Mouse (Mus musculus) midbrain, embryonic 16.5 days (tissue): ENCODE data around the gene Gm21988. TPM values are rescaled to one million over a fixed set of nuclear protein-coding genes. Genes with fewer than 3 reads are reported as not detected.

Experiments
- ATAC-seq: fragments of 200-750 bp; cut with Nextera tagmentation; 2 replicates; pipeline ENCODE4 v1.8.0; 2017; ENCODE audit warnings: moderate TSS enrichment
- H3K27ac ChIP-seq: fragments of 300-500 bp; sonication (generic); 2 replicates; pipeline ENCODE4 v1.5.1; 2014; ENCODE audit warnings: mild to moderate bottlenecking, low read length, mixed read lengths
- H3K27me3 ChIP-seq: fragments of 300-500 bp; sonication (generic); 2 replicates; pipeline ENCODE4 v1.6.1; 2014; ENCODE audit warnings: low read depth, low read length, mixed read lengths; ENCODE audit not compliant: control insufficient read depth, insufficient read depth
- H3K36me3 ChIP-seq: fragments of 300-500 bp; sonication (generic); 2 replicates; pipeline ENCODE4 v1.6.1; 2014; ENCODE audit warnings: mild to moderate bottlenecking, low read length, moderate library complexity, mixed read lengths; ENCODE audit not compliant: control insufficient read depth, insufficient read depth
- H3K4me1 ChIP-seq: fragments of 300-500 bp; sonication (generic); 2 replicates; pipeline ENCODE4 v1.6.1; 2014; ENCODE audit warnings: mild to moderate bottlenecking, low read length, mixed read lengths; ENCODE audit not compliant: control insufficient read depth, insufficient read depth
- H3K4me2 ChIP-seq: fragments of 300-500 bp; sonication (generic); 2 replicates; pipeline ENCODE4 v1.6.1; 2014; ENCODE audit warnings: mild to moderate bottlenecking, low read length, mixed read lengths
- H3K4me3 ChIP-seq: fragments of 300-500 bp; sonication (generic); 2 replicates; pipeline ENCODE4 v1.5.1; 2014; ENCODE audit warnings: low read depth, mild to moderate bottlenecking, low read length, moderate library complexity, mixed read lengths
- H3K9ac ChIP-seq: fragments of 300-500 bp; sonication (generic); 2 replicates; pipeline ENCODE4 v1.6.1; 2014; ENCODE audit warnings: low read depth, low read length, mixed read lengths
- H3K9me3 ChIP-seq: fragments of 300-500 bp; sonication (generic); replicated peaks from 2 replicates; pipeline ENCODE4 v1.6.1; 2014; ENCODE audit warnings: mild to moderate bottlenecking, low read length, mixed read lengths; ENCODE audit not compliant: control insufficient read depth, poor library complexity, severe bottlenecking
- WGBS: fragments of 180-500 bp; shearing (Covaris S2); extraction: QIAGEN DNeasy Blood & Tissue Kit; methylation state at CpG from one replicate; pipeline ENCODE4 v1.1.7; 2014; 5-methylcytosine and 5-hydroxymethylcytosine counted together
- polyA plus RNA-seq: library from polyadenylated mRNA; unstranded; fragments of >200 nt; fragmentation: Nextera tagmentation; extraction: Ambion mirVana; gene quantifications from 2 replicates; pipeline ENCODE4 v1.2.1, GENCODE M21; 2015

Gm21988 gene
- polyA plus RNA-seq, 1 experiment from 2014 or later = 12.7 TPM

DNA sequence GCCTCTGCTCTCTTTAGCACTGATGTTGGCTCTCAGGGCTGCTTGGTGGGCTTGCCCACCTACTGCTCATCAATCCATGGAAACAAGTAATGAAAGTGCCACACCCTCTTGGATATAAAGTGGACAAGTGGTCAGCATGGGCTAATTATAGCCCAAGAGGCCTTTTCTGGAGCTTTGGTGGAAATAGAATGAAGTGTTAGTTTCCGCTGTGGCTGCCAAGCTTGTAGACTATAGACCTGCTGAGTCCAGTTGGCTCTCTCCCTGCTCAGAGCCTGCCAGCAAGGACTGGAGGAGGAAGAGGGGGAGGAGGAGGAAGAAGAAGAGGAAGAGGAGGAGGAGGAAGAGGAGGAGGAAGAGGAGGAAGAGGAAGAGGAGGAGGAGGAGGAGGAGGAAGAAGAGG is 26.8 kb upstream of the Gm21988 start:
- Histone ChIP-seq H3K36me3 (no peaks in the 10 kb centered on the region), H3K9me3 (no peaks in the 10 kb centered on the region), H3K9ac (no peak overlapping the region), H3K4me3 (no peak overlapping the region), H3K27ac (no peak overlapping the region), H3K27me3 (no peaks in the 10 kb centered on the region), H3K4me1 (no peaks in the 10 kb centered on the region), H3K4me2 (no peak overlapping the region)
- ATAC-seq = no peak
- 86% methylated on average over 1 of the region's 1 CpGs for WGBS

DNA sequence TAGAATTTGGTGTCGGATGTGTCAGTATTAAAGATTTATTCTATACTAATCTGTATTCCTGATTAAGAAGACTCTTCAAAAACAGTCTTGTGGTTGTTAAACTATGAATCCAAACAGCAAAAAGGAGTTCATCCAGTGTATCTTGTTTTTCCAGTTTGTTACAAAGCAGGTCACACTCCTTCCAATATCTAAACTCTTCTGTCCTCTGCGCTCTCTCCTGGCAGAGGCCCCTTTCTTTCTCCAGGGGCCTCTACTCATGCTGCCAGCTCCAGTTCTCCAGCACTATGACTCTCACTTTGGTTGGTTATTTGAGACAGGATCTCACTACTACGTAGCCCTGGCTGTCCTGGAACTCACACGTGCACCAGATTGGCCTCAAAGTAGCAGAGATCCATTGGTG is 26.2 kb upstream of the Gm21988 start:
- Histone ChIP-seq H3K9ac (no peak overlapping the region), H3K27ac (no peak overlapping the region), H3K27me3 (no peaks in the 10 kb centered on the region), H3K4me2 (no peak overlapping the region), H3K4me3 (no peak overlapping the region), H3K36me3 (no peaks in the 10 kb centered on the region), H3K4me1 (no peaks in the 10 kb centered on the region), H3K9me3 (no peaks in the 10 kb centered on the region)
- no peak for ATAC-seq
- WGBS = 83% methylated on average over 4 of the region's 4 CpGs

DNA sequence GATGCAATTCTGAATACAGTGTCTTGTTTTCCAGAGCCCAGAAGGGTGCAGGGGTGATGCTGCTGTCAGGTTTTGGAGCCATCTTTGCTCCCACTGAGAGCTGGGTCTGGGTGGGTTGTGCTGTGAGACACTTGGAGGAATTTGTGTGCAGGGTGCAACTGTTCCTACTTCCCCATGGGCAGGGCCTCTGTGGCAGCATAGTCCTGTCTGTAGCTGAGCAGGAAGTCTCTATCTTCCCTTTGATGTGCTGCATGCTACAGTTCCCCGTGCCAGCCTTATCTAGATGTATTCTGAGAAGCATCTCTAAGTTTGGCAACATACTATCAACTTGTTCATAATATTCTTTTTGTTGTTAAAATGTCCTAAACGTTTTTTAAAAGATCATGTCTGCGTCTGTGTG is 25.6 kb upstream of the Gm21988 start:
- WGBS = 61% methylated on average over 3 of the region's 3 CpGs
- Histone ChIP-seq H3K4me2 (no peak overlapping the region), H3K36me3 (no peaks in the 10 kb centered on the region), H3K27ac (no peak overlapping the region), H3K27me3 (no peaks in the 10 kb centered on the region), H3K9me3 (no peaks in the 10 kb centered on the region), H3K4me3 (no peak overlapping the region), H3K9ac (no peak overlapping the region), H3K4me1 (no peaks in the 10 kb centered on the region)
- ATAC-seq = no peak

DNA sequence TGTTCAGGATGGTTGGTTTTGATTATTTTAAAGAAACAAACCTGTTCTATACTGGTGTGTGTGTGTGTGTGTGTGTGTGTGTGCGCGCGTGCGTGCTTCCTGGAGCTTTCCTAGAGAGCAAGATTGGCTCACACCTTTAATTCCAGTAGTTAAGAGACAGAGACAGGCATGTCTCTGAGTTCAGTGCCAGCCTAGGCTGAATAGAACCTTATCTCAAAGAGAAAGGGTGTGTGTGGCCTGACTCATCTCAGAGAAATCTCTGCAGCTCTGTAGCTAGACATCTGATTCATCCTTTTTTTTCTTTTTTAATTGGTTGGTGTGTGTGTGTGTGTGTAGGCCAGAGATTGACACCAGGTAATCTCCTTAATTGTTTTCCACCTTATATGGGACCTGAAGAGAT is 19.4 kb upstream of the Gm21988 start:
- H3K4me1 ChIP-seq = no peaks in the 10 kb centered on the region
- H3K9ac ChIP-seq = no peak overlapping the region
- no peaks in the 10 kb centered on the region for H3K36me3 ChIP-seq
- H3K27me3 ChIP-seq = peaks cover 14% of the 10 kb centered on the region
- 100% methylated on average over 4 of the region's 4 CpGs for WGBS
- H3K9me3 ChIP-seq = no peaks in the 10 kb centered on the region
- H3K27ac ChIP-seq = no peak overlapping the region
- no peak for ATAC-seq
- no peak overlapping the region for H3K4me3 ChIP-seq
- no peak overlapping the region for H3K4me2 ChIP-seq

- Histone ChIP-seq H3K9ac (no peak within 1 kb of the TSS), H3K4me1 (no peaks in the 10 kb centered on the region), H3K4me3 (no peak within 1 kb of the TSS), H3K36me3 (no peaks in the 10 kb centered on the region), H3K27ac (no peak within 1 kb of the TSS), H3K4me2 (peak within 1 kb of the TSS; percentile 33), H3K27me3 (peaks cover 40% of the 10 kb centered on the region), H3K9me3 (no peaks in the 10 kb centered on the region)
- no peak for ATAC-seq
- WGBS = 1% methylated on average over 25 of the region's 25 CpGs
Measured at GRCm38 (mm10) chr11:70254931-70255531, 15.4 kb upstream of the Gm21988 start, which contains the start of gene Alox12. TSS of gene Alox12 (minus strand) at chr11:70255353.

DNA sequence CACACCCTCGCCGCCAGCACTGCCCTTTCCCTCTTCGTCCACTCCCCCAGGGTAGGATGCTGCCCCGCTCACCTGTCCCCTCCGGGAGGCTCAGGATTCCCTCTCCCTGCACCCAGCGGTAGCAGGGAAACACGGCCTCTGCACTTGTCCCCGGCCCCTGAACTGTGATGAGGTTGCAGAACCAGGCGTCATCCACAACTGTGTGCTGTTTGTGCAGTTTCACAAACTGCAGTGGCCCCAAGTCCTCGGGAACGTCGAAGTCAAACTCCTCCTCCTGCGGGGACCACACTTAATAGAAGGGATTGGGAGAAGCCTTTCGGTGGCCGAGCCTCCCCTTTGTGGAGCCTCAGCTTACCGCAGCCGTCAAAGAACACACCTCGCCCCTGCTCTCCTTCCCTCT is 14.7 kb upstream of the Gm21988 start:
- H3K4me1 ChIP-seq = no peaks in the 10 kb centered on the region
- H3K36me3 ChIP-seq = no peaks in the 10 kb centered on the region
- H3K9ac ChIP-seq = no peak overlapping the region
- H3K27me3 ChIP-seq = peaks cover 43% of the 10 kb centered on the region
- H3K4me3 ChIP-seq = no peak overlapping the region
- no peaks in the 10 kb centered on the region for H3K9me3 ChIP-seq
- WGBS = 5% methylated on average over 18 of the region's 18 CpGs
- H3K4me2 ChIP-seq = peak overlapping the region; percentile 4; the same call in 1 of the 2 replicates
- H3K27ac ChIP-seq = no peak overlapping the region
- ATAC-seq = no peak

DNA sequence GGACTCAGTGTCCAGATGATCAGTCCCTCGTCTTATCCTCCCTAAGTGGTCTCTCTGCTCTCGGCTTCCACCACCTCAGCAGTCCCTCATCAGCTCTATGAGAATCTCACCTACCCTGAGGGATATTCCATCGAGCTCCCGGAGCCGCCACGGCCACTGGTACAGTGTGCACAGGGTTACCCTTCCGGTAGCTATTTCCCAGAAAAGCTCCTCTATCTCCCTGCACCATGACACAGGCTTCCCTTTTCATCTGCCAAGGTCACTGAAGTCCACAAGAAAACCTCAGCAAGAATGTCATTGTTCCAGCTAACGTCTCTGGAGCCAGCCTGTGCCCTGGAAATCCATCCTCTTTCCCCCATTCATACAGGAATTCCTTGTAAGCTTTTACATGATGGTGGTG is 12.2 kb upstream of the Gm21988 start:
- H3K4me1 ChIP-seq = no peaks in the 10 kb centered on the region
- ATAC-seq = no peak
- no peak overlapping the region for H3K4me3 ChIP-seq
- H3K9ac ChIP-seq = no peak overlapping the region
- H3K27ac ChIP-seq = no peak overlapping the region
- no peaks in the 10 kb centered on the region for H3K36me3 ChIP-seq
- H3K9me3 ChIP-seq = no peaks in the 10 kb centered on the region
- no peak overlapping the region for H3K4me2 ChIP-seq
- 82% methylated on average over 8 of the region's 8 CpGs for WGBS
- peaks cover 46% of the 10 kb centered on the region for H3K27me3 ChIP-seq

- Histone ChIP-seq H3K36me3 (no peaks in the 10 kb centered on the region), H3K4me1 (no peaks in the 10 kb centered on the region), H3K9ac (no peak overlapping the region), H3K4me2 (no peak overlapping the region), H3K9me3 (no peaks in the 10 kb centered on the region), H3K27me3 (peaks cover 47% of the 10 kb centered on the region), H3K4me3 (no peak overlapping the region), H3K27ac (no peak overlapping the region)
- ATAC-seq = no peak
- whole genome bisulfite sequencing = 68% methylated on average over 11 of the region's 11 CpGs
Measured at GRCm38 (mm10) chr11:70250150-70250549, 10.5 kb upstream of the Gm21988 start.

DNA sequence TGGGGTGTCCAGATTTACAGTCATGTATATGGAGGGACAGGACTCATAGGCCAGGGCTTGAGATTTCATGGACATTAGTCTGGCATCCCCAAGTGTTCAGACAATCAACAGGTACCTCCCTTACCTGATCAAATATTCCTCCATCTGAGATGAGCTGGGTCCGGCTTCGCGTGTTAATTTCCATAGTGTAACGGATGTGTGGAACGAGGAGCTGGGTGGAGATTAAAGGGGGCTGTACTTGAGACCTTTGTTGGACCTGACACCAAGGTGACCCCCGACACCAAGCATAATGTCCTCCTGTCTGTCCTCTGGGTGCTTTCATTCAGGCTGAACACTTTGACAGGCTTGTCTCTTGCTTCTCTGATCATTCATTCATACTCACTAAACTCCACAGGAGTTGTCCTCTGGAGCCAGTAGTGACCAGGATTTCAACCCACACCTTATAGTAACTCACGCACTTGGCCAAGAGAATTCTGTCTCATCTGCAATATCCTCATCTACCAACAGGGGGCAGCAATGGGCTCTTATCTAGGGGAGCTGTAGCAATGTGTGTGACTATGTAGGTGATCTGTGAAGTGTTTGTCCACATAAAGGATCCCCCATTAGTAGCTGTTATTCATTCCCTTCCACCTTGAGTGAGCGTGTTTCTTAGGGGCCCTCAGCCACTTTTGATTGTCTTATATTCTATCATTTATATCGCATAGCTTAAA is 7.7 kb upstream of the Gm21988 start:
- ATAC-seq = no peak
- no peak overlapping the region for H3K27ac ChIP-seq
- H3K9me3 ChIP-seq = no peaks in the 10 kb centered on the region
- no peak overlapping the region for H3K9ac ChIP-seq
- H3K36me3 ChIP-seq = no peaks in the 10 kb centered on the region
- H3K27me3 ChIP-seq = peaks cover 19% of the 10 kb centered on the region
- no peak overlapping the region for H3K4me3 ChIP-seq
- no peaks in the 10 kb centered on the region for H3K4me1 ChIP-seq
- no peak overlapping the region for H3K4me2 ChIP-seq
- WGBS = 47% methylated on average over 9 of the region's 9 CpGs
